10 mouse cellular contexts compared by ENCODE assay signal in genomic region chr6:39146041-39146440, GRCm38 (mm10). TPM values are rescaled to one million over a fixed set of nuclear protein-coding genes. Genes with fewer than 3 reads are reported as not detected.
A peak's percentile ranks its signal among the peaks of the same experiment; 100 is the strongest.
DNase-seq lines count a peak whose midpoint lies in the region; ATAC-seq lines count a peak whose summit lies in the region.
"Had no signal": no experiment of that assay in that cellular context is flagged by ENCODE, and none has a peak within 500 bp of the region (broad histone marks: within the 10 kb centered on the region; RNA-seq: fewer than 3 reads in every experiment).

No protein-coding gene starts in this region.

- H3K4me3 ChIP-seq in kidney, embryonic 16.5 days (ENCODE audit: low read length): no peak overlapping the region
- H3K4me3 ChIP-seq: limb, embryonic 13.5 days had no signal

- peak; percentile 6 for DNase-seq in cerebellum, adult 8-10 months
- DNase-seq in cerebellum, adult 11-12 months: no peak
- peak; percentile 51 for DNase-seq in kidney, postnatal 10 days
- DNase-seq in ovary, postnatal 14 days (ENCODE audit: low spot score): peak; percentile 7
- no peak for DNase-seq in ovary, adult 18-20 months (ENCODE audit: low spot score)
- no peak for DNase-seq in thymus, postnatal 14 days
- no peak for DNase-seq in natural killer cell, adult 2 months (ENCODE audit: low spot score in 2 of 2)
- DNase-seq: adrenal gland, postnatal 36 days had no signal

- no peak for ATAC-seq in kidney, embryonic 16.5 days (ENCODE audit: low FRiP score, low TSS enrichment)

- no peak overlapping the region for H3K9ac ChIP-seq in kidney, embryonic 16.5 days (replicated peaks; ENCODE audit: low read length)
- H3K9ac ChIP-seq: limb, embryonic 13.5 days had no signal

- peaks cover 32% of the 10 kb centered on the region for H3K36me3 ChIP-seq in kidney, embryonic 16.5 days (ENCODE audit: insufficient read depth, low read length)

- H3K27me3 ChIP-seq in kidney, embryonic 16.5 days (ENCODE audit: insufficient read depth, low read length): no peaks in the 10 kb centered on the region
- H3K27me3 ChIP-seq: limb, embryonic 13.5 days had no signal

- 46% methylated on average over 6 of the region's 6 CpGs for WGBS in kidney, embryonic 16.5 days

- H3K9me3 ChIP-seq in kidney, embryonic 16.5 days (ENCODE audit: low read length): no peaks in the 10 kb centered on the region
- H3K9me3 ChIP-seq: limb, embryonic 13.5 days had no signal

- no peaks in the 10 kb centered on the region for H3K4me1 ChIP-seq in kidney, embryonic 16.5 days (ENCODE audit: insufficient read depth, low read length)
- H3K4me1 ChIP-seq: limb, embryonic 13.5 days had no signal

- no peak overlapping the region for H3K4me2 ChIP-seq in kidney, embryonic 16.5 days (replicated peaks; ENCODE audit: low read depth, low read length)
- H3K4me2 ChIP-seq: limb, embryonic 13.5 days had no signal

- H3K27ac ChIP-seq in kidney, embryonic 16.5 days (ENCODE audit: low read length): no peak overlapping the region
- H3K27ac ChIP-seq: limb, embryonic 13.5 days had no signal

RNA-seq across cellular contexts. Expression of gene Parp12, which starts 27.9 kb away (rescaled TPM):
- polyA plus RNA-seq in kidney, embryonic 16.5 days (2015; fragmentation: Nextera tagmentation; extraction: Ambion mirVana): 7.1 and 7.3 TPM in 2 replicates

Comparison
In these comparisons a context has a peak if more than half of its experiments do, and no peak if none do; other contexts are left out.
1. DNase-seq: peak in cerebellum, adult 8-10 months (single experiment), kidney, postnatal 10 days (single experiment) and ovary, postnatal 14 days (single experiment); none in cerebellum, adult 11-12 months (single experiment), ovary, adult 18-20 months (single experiment), thymus, postnatal 14 days (single experiment) and natural killer cell, adult 2 months (0 of 2).